Mouse (Mus musculus) heart, embryonic 11.5 days (tissue): ENCODE measurements around the gene Aacs. TPM values are rescaled to one million over a fixed set of nuclear protein-coding genes. Genes with fewer than 3 reads are reported as not detected.

Experiments used
- ATAC-seq: fragments of 200-750 bp; cut with Nextera tagmentation; replicated peaks from 2 replicates; pipeline ENCODE4 v1.8.0; 2017; ENCODE audit warnings: moderate library complexity; ENCODE audit not compliant: insufficient number of reproducible peaks, low FRiP score, low TSS enrichment
- H3K27ac ChIP-seq: fragments of 300-500 bp; sonication (generic); 2 replicates; pipeline ENCODE4 v1.5.1; 2014; ENCODE audit warnings: mild to moderate bottlenecking, low read depth, low read length
- H3K27me3 ChIP-seq: fragments of 300-500 bp; sonication (generic); 2 replicates; pipeline ENCODE4 v1.6.1; 2014; ENCODE audit warnings: mild to moderate bottlenecking, low read length, mixed read lengths; ENCODE audit not compliant: control insufficient read depth, insufficient read depth
- H3K36me3 ChIP-seq: fragments of 300-500 bp; sonication (generic); 2 replicates; pipeline ENCODE4 v1.6.1; 2014; ENCODE audit warnings: mild to moderate bottlenecking, low read length, moderate library complexity, mixed read lengths; ENCODE audit not compliant: control insufficient read depth, insufficient read depth
- H3K4me1 ChIP-seq: fragments of 300-500 bp; sonication (generic); 2 replicates; pipeline ENCODE4 v1.6.1; 2014; ENCODE audit warnings: low read length; ENCODE audit not compliant: control insufficient read depth, insufficient read depth
- H3K4me2 ChIP-seq: fragments of 300-500 bp; sonication (generic); 2 replicates; pipeline ENCODE4 v1.6.1; 2014; ENCODE audit warnings: mild to moderate bottlenecking, moderate library complexity
- H3K4me3 ChIP-seq: fragments of 300-500 bp; sonication (generic); 2 replicates; pipeline ENCODE4 v1.5.1; 2014; ENCODE audit warnings: low read depth, low read length
- H3K9ac ChIP-seq: fragments of 300-500 bp; sonication (generic); 2 replicates; pipeline ENCODE4 v1.6.1; 2014; ENCODE audit warnings: mild to moderate bottlenecking, low read depth, low read length, moderate library complexity
- H3K9me3 ChIP-seq: fragments of 300-500 bp; sonication (generic); replicated peaks from 2 replicates; pipeline ENCODE4 v1.6.1; 2016; ENCODE audit warnings: low read length; ENCODE audit not compliant: control insufficient read depth
- WGBS: fragments of 180-500 bp; shearing (Covaris S2); extraction: QIAGEN DNeasy Blood & Tissue Kit; methylation state at CpG from one replicate; pipeline ENCODE4 v1.1.7; 2014; ENCODE audit not compliant: insufficient replicate concordance; 5-methylcytosine and 5-hydroxymethylcytosine counted together
- polyA plus RNA-seq: library from polyadenylated mRNA; unstranded; fragments of >200 nt; fragmentation: Nextera tagmentation; extraction: Ambion mirVana; gene quantifications from 2 replicates; pipeline ENCODE4 v1.2.1, GENCODE M21; 2014

Gene Aacs
- polyA plus RNA-seq, 1 experiment from 2014 or later, result 14.2 TPM

DNA sequence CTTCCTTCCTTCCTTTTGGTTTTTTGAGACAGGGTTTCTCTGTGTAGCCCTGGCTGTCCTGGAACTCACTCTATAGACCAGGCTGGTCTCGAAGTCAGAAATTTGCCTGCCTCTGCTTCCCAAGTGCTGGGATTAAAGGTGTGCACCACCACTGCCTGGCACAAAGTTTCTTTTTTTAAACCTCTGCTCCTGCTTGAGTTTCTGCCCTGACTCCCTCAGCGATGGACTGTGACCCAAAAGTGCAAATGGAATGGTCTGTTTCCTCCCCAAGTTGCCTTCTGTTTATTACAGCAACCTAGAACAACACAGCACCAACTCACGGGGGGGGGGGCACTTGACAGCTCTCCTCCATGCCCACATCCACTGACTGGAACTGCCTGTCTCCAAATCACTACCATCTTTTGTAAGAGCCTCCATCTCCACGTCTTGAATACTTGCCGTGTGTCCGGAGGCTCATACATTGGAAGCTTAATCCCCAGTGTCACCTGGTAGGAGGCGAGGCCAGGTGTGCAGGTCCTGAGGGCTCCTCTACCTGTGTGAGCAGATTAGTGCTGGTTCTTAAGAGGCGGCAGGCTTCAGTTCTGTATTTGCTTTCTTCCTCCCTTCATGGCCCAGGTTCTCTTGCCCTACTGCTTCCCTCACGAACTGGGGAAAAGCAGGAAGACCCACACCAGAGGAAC is 2.7 kb upstream of the Aacs start:
- no peak overlapping the region for H3K27ac ChIP-seq
- 70% methylated on average over 9 of the region's 9 CpGs for WGBS
- H3K36me3 ChIP-seq, result no peaks in the 10 kb centered on the region
- no peak overlapping the region for H3K4me3 ChIP-seq
- peaks cover 12% of the 10 kb centered on the region; the same call in 1 of the 2 replicates for H3K4me1 ChIP-seq
- H3K9ac ChIP-seq, result no peak overlapping the region
- H3K9me3 ChIP-seq, result no peaks in the 10 kb centered on the region
- H3K4me2 ChIP-seq, result no peak overlapping the region
- no peak for ATAC-seq
- H3K27me3 ChIP-seq, result no peaks in the 10 kb centered on the region

DNA sequence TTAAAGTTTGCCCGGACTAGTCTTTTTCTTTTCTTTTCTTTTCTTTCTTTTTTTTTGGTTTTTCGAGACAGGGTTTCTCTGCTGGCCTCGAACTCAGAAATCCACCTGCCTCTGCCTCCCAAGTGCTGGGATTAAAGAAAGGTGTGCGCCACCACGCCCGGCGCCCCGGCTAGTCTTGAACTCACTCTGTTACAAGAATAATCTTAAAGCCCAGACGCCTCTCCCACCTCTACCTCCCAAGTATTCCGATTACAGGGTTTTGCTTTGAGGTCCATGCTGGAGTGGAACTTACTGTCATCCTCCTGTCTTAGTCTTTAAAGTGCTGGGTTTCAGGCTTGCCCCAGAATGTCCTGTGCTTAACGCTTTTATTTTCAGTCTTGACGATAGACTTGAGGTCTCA is 584 bp upstream of the Aacs start:
- 53% methylated on average over 12 of the region's 12 CpGs for WGBS
- peaks cover 12% of the 10 kb centered on the region; the same call in 1 of the 2 replicates for H3K4me1 ChIP-seq
- H3K27me3 ChIP-seq, result no peaks in the 10 kb centered on the region
- peak overlapping the region; percentile 23; the same call in 1 of the 2 replicates for H3K27ac ChIP-seq
- no peaks in the 10 kb centered on the region for H3K36me3 ChIP-seq
- ATAC-seq, result no peak
- H3K9me3 ChIP-seq, result no peaks in the 10 kb centered on the region
- peak overlapping the region; percentile 96 for H3K4me2 ChIP-seq
- peak overlapping the region; percentile 85 for H3K4me3 ChIP-seq
- H3K9ac ChIP-seq, result peak overlapping the region; percentile 78

- H3K4me1 ChIP-seq, result peaks cover 12% of the 10 kb centered on the region; the same call in 1 of the 2 replicates
- H3K27me3 ChIP-seq, result no peaks in the 10 kb centered on the region
- no peak overlapping the region; the same call in 1 of the 2 replicates for H3K27ac ChIP-seq
- H3K4me3 ChIP-seq, result peak overlapping the region; percentile 85
- WGBS, result 22% methylated on average over 5 of the region's 5 CpGs
- peak overlapping the region; percentile 96 for H3K4me2 ChIP-seq
- no peak; the same call in 1 of the 2 replicates for ATAC-seq
- H3K36me3 ChIP-seq, result no peaks in the 10 kb centered on the region
- H3K9me3 ChIP-seq, result no peaks in the 10 kb centered on the region
- peak overlapping the region; percentile 78 for H3K9ac ChIP-seq
These were observed 642 bp downstream of the Aacs start for GRCm38 (mm10) chr5:125476286-125476625.

DNA sequence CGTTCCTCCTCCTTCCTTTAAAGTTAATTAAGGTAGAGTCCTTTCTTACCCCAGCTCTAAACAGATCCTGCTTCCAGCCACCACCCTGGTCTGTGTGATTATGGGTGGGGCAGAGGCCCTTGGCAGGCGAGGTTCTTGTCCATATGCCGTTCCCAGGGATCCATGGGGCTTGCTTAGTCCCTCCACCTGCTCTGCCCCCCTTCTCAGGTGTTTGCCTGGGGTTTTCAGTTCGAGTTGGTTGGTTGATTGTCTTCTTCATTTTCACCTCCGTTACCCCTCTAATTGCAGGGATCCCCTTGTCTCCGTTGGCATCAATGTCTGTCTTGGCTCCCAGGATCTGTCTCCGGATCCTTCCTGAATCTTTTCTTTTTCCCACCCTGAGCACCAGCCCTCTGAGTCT is 1.2 kb downstream of the Aacs start:
- H3K4me3 ChIP-seq, result peak overlapping the region; percentile 85
- H3K27me3 ChIP-seq, result no peaks in the 10 kb centered on the region
- H3K9me3 ChIP-seq, result no peaks in the 10 kb centered on the region
- no peak overlapping the region for H3K27ac ChIP-seq
- peak overlapping the region; percentile 96 for H3K4me2 ChIP-seq
- no peaks in the 10 kb centered on the region for H3K36me3 ChIP-seq
- ATAC-seq, result no peak
- H3K4me1 ChIP-seq, result peaks cover 12% of the 10 kb centered on the region; the same call in 1 of the 2 replicates
- WGBS, result 63% methylated on average over 7 of the region's 7 CpGs
- peak overlapping the region; percentile 78; the same call in 1 of the 2 replicates for H3K9ac ChIP-seq

DNA sequence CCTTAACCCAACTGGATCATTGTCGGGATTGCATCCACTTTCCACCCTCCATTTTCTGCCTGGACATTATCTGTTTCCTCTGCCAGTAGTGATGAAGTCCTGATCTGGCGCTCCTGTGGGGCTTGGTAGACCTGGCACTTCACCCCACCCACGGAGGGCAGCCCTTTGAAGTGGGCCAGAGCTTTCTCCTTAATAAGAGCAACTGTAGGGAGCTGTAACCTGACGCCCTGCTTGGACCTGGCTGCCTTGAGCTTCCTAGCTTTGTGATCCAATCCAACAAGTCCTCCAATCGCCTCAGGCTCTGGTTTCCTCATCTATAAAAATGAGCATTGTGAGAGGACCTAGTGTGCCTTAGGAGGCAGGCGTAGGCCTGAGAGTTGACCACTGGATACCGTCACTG is 1.9 kb downstream of the Aacs start:
- Histone ChIP-seq H3K27ac (no peak overlapping the region), H3K4me3 (no peak overlapping the region), H3K9ac (no peak overlapping the region), H3K9me3 (no peaks in the 10 kb centered on the region), H3K27me3 (no peaks in the 10 kb centered on the region), H3K4me1 (peaks cover 12% of the 10 kb centered on the region; the same call in 1 of the 2 replicates), H3K4me2 (no peak overlapping the region; the same call in 1 of the 2 replicates), H3K36me3 (no peaks in the 10 kb centered on the region)
- WGBS, result 56% methylated on average over 7 of the region's 7 CpGs
- no peak for ATAC-seq

DNA sequence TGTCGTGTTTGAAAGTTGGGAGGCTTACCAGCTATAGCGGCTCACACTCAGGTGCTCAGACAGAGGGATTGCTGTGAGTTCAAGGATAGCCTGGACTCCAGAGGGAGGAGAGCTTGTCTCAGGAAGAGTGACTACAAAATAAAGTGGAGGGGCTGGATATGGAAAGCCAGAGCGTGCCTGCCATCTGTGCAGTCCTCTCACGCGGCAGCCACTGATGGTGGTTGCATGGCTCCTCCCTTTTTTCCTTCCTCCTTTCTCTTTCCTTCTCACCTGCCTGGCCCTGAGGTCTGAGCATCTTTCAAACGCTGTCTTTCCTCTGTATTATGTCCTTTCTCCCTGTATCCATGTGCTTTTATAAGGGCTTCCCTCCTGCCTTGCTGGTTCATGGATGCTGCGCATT is 2.4 kb downstream of the Aacs start:
- Histone ChIP-seq H3K36me3 (peaks cover 3% of the 10 kb centered on the region), H3K9me3 (no peaks in the 10 kb centered on the region), H3K27ac (no peak overlapping the region), H3K27me3 (no peaks in the 10 kb centered on the region), H3K4me3 (no peak overlapping the region), H3K4me1 (peaks cover 12% of the 10 kb centered on the region; the same call in 1 of the 2 replicates), H3K4me2 (no peak overlapping the region), H3K9ac (no peak overlapping the region)
- ATAC-seq, result no peak
- WGBS, result 85% methylated on average over 7 of the region's 7 CpGs

- Histone ChIP-seq H3K36me3 (peaks cover 6% of the 10 kb centered on the region), H3K4me3 (no peak overlapping the region), H3K4me2 (no peak overlapping the region), H3K9me3 (no peaks in the 10 kb centered on the region), H3K27ac (no peak overlapping the region), H3K4me1 (peaks cover 12% of the 10 kb centered on the region; the same call in 1 of the 2 replicates), H3K9ac (no peak overlapping the region), H3K27me3 (no peaks in the 10 kb centered on the region)
- WGBS, result 84% methylated on average over 3 of the region's 3 CpGs
- no peak for ATAC-seq
These were observed 3.8 kb downstream of the Aacs start for GRCm38 (mm10) chr5:125479376-125479775.

- 76% methylated on average over 11 of the region's 11 CpGs for WGBS
- ATAC-seq, result no peak
- peaks cover 12% of the 10 kb centered on the region; the same call in 1 of the 2 replicates for H3K4me1 ChIP-seq
These were observed 5.0 kb downstream of the Aacs start for GRCm38 (mm10) chr5:125480434-125481231.

More at GRCm38 (mm10) chr5:125480434-125481231, 5.0 kb downstream of the Aacs start:
- Histone ChIP-seq H3K27me3 (no peaks in the 10 kb centered on the region), H3K9me3 (no peaks in the 10 kb centered on the region), H3K27ac (no peak overlapping the region), H3K9ac (no peak overlapping the region), H3K4me2 (no peak overlapping the region), H3K36me3 (peaks cover 8% of the 10 kb centered on the region), H3K4me3 (no peak overlapping the region)
